Mouse (Mus musculus) spleen, adult 2 months (tissue): Measurements from ENCODE around the gene Glra1.

Experiments used
- CTCF ChIP-seq: fragments of 200-500 bp; IDR thresholded peaks from 2 replicates; pipeline ENCODE4 v1.5.1; 2011; ENCODE audit warnings: mild to moderate bottlenecking, inconsistent platforms; ENCODE audit not compliant: insufficient read depth, insufficient read length, insufficient replicate concordance; ENCODE audit errors: extremely low read depth
- POLR2A ChIP-seq: fragments of 200-500 bp; IDR thresholded peaks from 2 replicates; pipeline ENCODE4 v1.6.1; 2011; ENCODE audit warnings: low read depth, low read length, inconsistent platforms

DNA sequence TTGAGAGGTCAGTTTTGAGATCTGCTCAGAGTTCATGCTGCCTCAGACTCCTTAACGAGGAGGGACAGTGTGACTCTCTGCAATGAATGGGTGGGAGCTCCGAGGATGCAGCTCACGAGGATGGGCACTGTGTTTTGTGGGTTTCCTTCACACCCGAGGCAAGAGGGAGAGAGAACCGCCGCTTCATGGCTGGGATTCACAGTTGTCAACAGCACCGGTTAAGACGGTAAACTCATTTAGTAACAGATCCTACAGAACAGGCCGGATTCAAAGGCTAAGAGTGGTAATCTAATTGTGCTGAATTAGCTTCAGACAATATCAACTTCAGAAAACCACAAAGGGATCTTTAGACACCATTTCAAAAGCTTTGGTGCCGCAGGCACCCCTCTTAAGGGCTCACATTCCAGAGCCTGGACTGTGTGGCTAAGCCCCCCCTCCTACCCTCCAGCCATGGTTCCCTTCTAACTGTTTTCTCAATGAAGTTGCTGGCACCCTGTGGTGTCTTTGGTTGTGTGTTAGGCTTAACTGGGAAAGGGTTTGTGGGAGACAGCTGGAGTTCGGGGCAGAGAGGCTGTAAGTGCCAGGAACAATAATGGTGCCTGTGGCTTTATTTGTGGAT lies 6.4 kb downstream of the Glra1 start:
- TF ChIP-seq CTCF (no peak), POLR2A (no peak)
